Mouse (Mus musculus): ENCODE results near the gene Coq7. TPM values are rescaled to one million over a fixed set of nuclear protein-coding genes. Genes with fewer than 3 reads are reported as not detected.

The Coq7 gene
- polyA plus RNA-seq, 1 experiment = 23.7 TPM

- H3K36me3 ChIP-seq (ENCODE audit: control insufficient read depth, insufficient read depth, low read length) = no peaks in the 10 kb centered on the region
- H3K27ac ChIP-seq (ENCODE audit: control insufficient read depth, insufficient read depth, low read depth, low read length) = no peak overlapping the region
- no peaks in the 10 kb centered on the region for H3K4me1 ChIP-seq (ENCODE audit: control insufficient read depth, insufficient read depth, low read length)
- no peaks in the 10 kb centered on the region for H3K27me3 ChIP-seq (ENCODE audit: control insufficient read depth, insufficient read depth, low read length)
- TF ChIP-seq CTCF (IDR thresholded peaks at IDR 0.05; ENCODE audit: control insufficient read depth, insufficient read depth, insufficient replicate concordance, low read depth, low read length) (no peak), POLR2A (IDR thresholded peaks at IDR 0.05; ENCODE audit: control insufficient read depth, low read depth, low read length) (no peak)
- no peak overlapping the region for H3K4me3 ChIP-seq (ENCODE audit: control insufficient read depth, low read depth, low read length)
These were observed 20.7 kb upstream of the Coq7 start for GRCm38 (mm10) chr7:118553881-118554280.

- H3K4me1 ChIP-seq (ENCODE audit: control insufficient read depth, insufficient read depth, low read length) = no peaks in the 10 kb centered on the region
- no peak overlapping the region for H3K4me3 ChIP-seq (ENCODE audit: control insufficient read depth, low read depth, low read length)
- no peaks in the 10 kb centered on the region for H3K27me3 ChIP-seq (ENCODE audit: control insufficient read depth, insufficient read depth, low read length)
- no peak overlapping the region for H3K27ac ChIP-seq (ENCODE audit: control insufficient read depth, insufficient read depth, low read depth, low read length)
- no peaks in the 10 kb centered on the region for H3K36me3 ChIP-seq (ENCODE audit: control insufficient read depth, insufficient read depth, low read length)
- TF ChIP-seq CTCF (IDR thresholded peaks at IDR 0.05; ENCODE audit: control insufficient read depth, insufficient read depth, insufficient replicate concordance, low read depth, low read length) = no peak
- no peak for TF ChIP-seq POLR2A (IDR thresholded peaks at IDR 0.05; ENCODE audit: control insufficient read depth, low read depth, low read length)
These were observed 14.3 kb upstream of the Coq7 start for GRCm38 (mm10) chr7:118547451-118547850.

GRCm38 (mm10) chr7:118544128-118544527 is 11.0 kb upstream of the Coq7 start:
- H3K4me1 ChIP-seq (ENCODE audit: control insufficient read depth, insufficient read depth, low read length) = no peaks in the 10 kb centered on the region
- H3K27ac ChIP-seq (ENCODE audit: control insufficient read depth, insufficient read depth, low read depth, low read length) = no peak overlapping the region
- H3K36me3 ChIP-seq (ENCODE audit: control insufficient read depth, insufficient read depth, low read length) = no peaks in the 10 kb centered on the region
- H3K27me3 ChIP-seq (ENCODE audit: control insufficient read depth, insufficient read depth, low read length) = no peaks in the 10 kb centered on the region
- no peak overlapping the region for H3K4me3 ChIP-seq (ENCODE audit: control insufficient read depth, low read depth, low read length)
- TF ChIP-seq CTCF (IDR thresholded peaks at IDR 0.05; ENCODE audit: control insufficient read depth, insufficient read depth, insufficient replicate concordance, low read depth, low read length) (no peak), POLR2A (IDR thresholded peaks at IDR 0.05; ENCODE audit: control insufficient read depth, low read depth, low read length) (no peak)

- TF ChIP-seq CTCF (IDR thresholded peaks at IDR 0.05; ENCODE audit: control insufficient read depth, insufficient read depth, insufficient replicate concordance, low read depth, low read length) (no peak), POLR2A (IDR thresholded peaks at IDR 0.05; ENCODE audit: control insufficient read depth, low read depth, low read length) (no peak)
- Histone ChIP-seq H3K4me1 (ENCODE audit: control insufficient read depth, insufficient read depth, low read length) (no peaks in the 10 kb centered on the region; the same call in 1 of the 2 replicates), H3K27ac (ENCODE audit: control insufficient read depth, insufficient read depth, low read depth, low read length) (no peak overlapping the region), H3K4me3 (ENCODE audit: control insufficient read depth, low read depth, low read length) (no peak overlapping the region), H3K27me3 (ENCODE audit: control insufficient read depth, insufficient read depth, low read length) (no peaks in the 10 kb centered on the region), H3K36me3 (ENCODE audit: control insufficient read depth, insufficient read depth, low read length) (no peaks in the 10 kb centered on the region)
These were observed 1.9 kb upstream of the Coq7 start for GRCm38 (mm10) chr7:118535076-118535475.

- Histone ChIP-seq H3K27ac (ENCODE audit: control insufficient read depth, insufficient read depth, low read depth, low read length) (no peak overlapping the region), H3K27me3 (ENCODE audit: control insufficient read depth, insufficient read depth, low read length) (no peaks in the 10 kb centered on the region), H3K4me1 (ENCODE audit: control insufficient read depth, insufficient read depth, low read length) (no peaks in the 10 kb centered on the region; the same call in 1 of the 2 replicates), H3K4me3 (ENCODE audit: control insufficient read depth, low read depth, low read length) (no peak overlapping the region), H3K36me3 (ENCODE audit: control insufficient read depth, insufficient read depth, low read length) (no peaks in the 10 kb centered on the region)
- no peak for TF ChIP-seq POLR2A (IDR thresholded peaks at IDR 0.05; ENCODE audit: control insufficient read depth, low read depth, low read length)
These were observed 1.2 kb upstream of the Coq7 start for GRCm38 (mm10) chr7:118534326-118534725.

- H3K27ac ChIP-seq (ENCODE audit: control insufficient read depth, insufficient read depth, low read depth, low read length) = peak overlapping the region; percentile 96
- no peaks in the 10 kb centered on the region; the same call in 1 of the 2 replicates for H3K4me1 ChIP-seq (ENCODE audit: control insufficient read depth, insufficient read depth, low read length)
- H3K4me3 ChIP-seq (ENCODE audit: control insufficient read depth, low read depth, low read length) = peak overlapping the region; percentile 96
- H3K36me3 ChIP-seq (ENCODE audit: control insufficient read depth, insufficient read depth, low read length) = no peaks in the 10 kb centered on the region
- H3K27me3 ChIP-seq (ENCODE audit: control insufficient read depth, insufficient read depth, low read length) = no peaks in the 10 kb centered on the region
- TF ChIP-seq CTCF (IDR thresholded peaks at IDR 0.05; ENCODE audit: control insufficient read depth, insufficient read depth, insufficient replicate concordance, low read depth, low read length) (no peak), POLR2A (IDR thresholded peaks at IDR 0.05; ENCODE audit: control insufficient read depth, low read depth, low read length) (no peak)
These were observed 508 bp downstream of the Coq7 start for GRCm38 (mm10) chr7:118532519-118533177.

GRCm38 (mm10) chr7:118526967-118527366 is 6.2 kb downstream of the Coq7 start:
- Histone ChIP-seq H3K4me3 (ENCODE audit: control insufficient read depth, low read depth, low read length) (no peak overlapping the region), H3K4me1 (ENCODE audit: control insufficient read depth, insufficient read depth, low read length) (no peaks in the 10 kb centered on the region), H3K27me3 (ENCODE audit: control insufficient read depth, insufficient read depth, low read length) (no peaks in the 10 kb centered on the region), H3K36me3 (ENCODE audit: control insufficient read depth, insufficient read depth, low read length) (no peaks in the 10 kb centered on the region), H3K27ac (ENCODE audit: control insufficient read depth, insufficient read depth, low read depth, low read length) (no peak overlapping the region)
- TF ChIP-seq POLR2A (IDR thresholded peaks at IDR 0.05; ENCODE audit: control insufficient read depth, low read depth, low read length) = no peak
- no peak for TF ChIP-seq CTCF (IDR thresholded peaks at IDR 0.05; ENCODE audit: control insufficient read depth, insufficient read depth, insufficient replicate concordance, low read depth, low read length)

Measured in testis, adult 2 months (tissue).